Mouse (Mus musculus): ENCODE results near the gene Tmem259. TPM values are rescaled to one million over a fixed set of nuclear protein-coding genes. Genes with fewer than 3 reads are reported as not detected.

Gene Tmem259
- polyA plus RNA-seq, 1 experiment from 2014 or later = 16.1 TPM

Other genes starting within 250 kb of the Tmem259 start
- 23.5 and 26.8 TPM in 2 replicates for gene Polrmt, start 237.7 kb downstream of the Tmem259 start, polyA plus RNA-seq (2014; fragmentation: Nextera tagmentation; extraction: Ambion mirVana)
- 0.18 and 0.48 TPM in 2 replicates for gene Fgf22, start 229.3 kb downstream of the Tmem259 start, polyA plus RNA-seq (2014; fragmentation: Nextera tagmentation; extraction: Ambion mirVana)
- 79.4 and 80.5 TPM in 2 replicates for gene Rnf126, start 217.4 kb downstream of the Tmem259 start, polyA plus RNA-seq (2014; fragmentation: Nextera tagmentation; extraction: Ambion mirVana)
- gene Fstl3, start 207.1 kb downstream of the Tmem259 start, polyA plus RNA-seq (2014; fragmentation: Nextera tagmentation; extraction: Ambion mirVana) = 1.5 TPM in 2 replicates
- gene Prss57, start 193.4 kb downstream of the Tmem259 start, polyA plus RNA-seq (2014; fragmentation: Nextera tagmentation; extraction: Ambion mirVana) = 0.13 TPM in 1 of 2 replicates, not detected in the other
- 129 and 132 TPM in 2 replicates for gene Palm, start 190.8 kb downstream of the Tmem259 start, polyA plus RNA-seq (2014; fragmentation: Nextera tagmentation; extraction: Ambion mirVana)
- 0.59 and 0.69 TPM in 2 replicates for gene Misp, start 163.3 kb downstream of the Tmem259 start, polyA plus RNA-seq (2014; fragmentation: Nextera tagmentation; extraction: Ambion mirVana)
- 141 and 152 TPM in 2 replicates for gene Ptbp1, start 129.9 kb downstream of the Tmem259 start, polyA plus RNA-seq (2014; fragmentation: Nextera tagmentation; extraction: Ambion mirVana)
- 9.4 and 10.5 TPM in 2 replicates for gene Prtn3, start 109.9 kb downstream of the Tmem259 start, polyA plus RNA-seq (2014; fragmentation: Nextera tagmentation; extraction: Ambion mirVana)
- gene Plppr3, start 109.7 kb downstream of the Tmem259 start, polyA plus RNA-seq (2014; fragmentation: Nextera tagmentation; extraction: Ambion mirVana) = 129 and 150 TPM in 2 replicates
- 0.67 TPM in 1 of 2 replicates, not detected in the other for gene Elane, start 98.1 kb downstream of the Tmem259 start, polyA plus RNA-seq (2014; fragmentation: Nextera tagmentation; extraction: Ambion mirVana)
- gene Cfd, start 93.5 kb downstream of the Tmem259 start, polyA plus RNA-seq (2014; fragmentation: Nextera tagmentation; extraction: Ambion mirVana) = not detected in 2 replicates
- gene Med16, start 75.4 kb downstream of the Tmem259 start, polyA plus RNA-seq (2014; fragmentation: Nextera tagmentation; extraction: Ambion mirVana) = 33.7 and 41.8 TPM in 2 replicates
- 23.6 and 25.3 TPM in 2 replicates for gene Gm26602, start 73.5 kb downstream of the Tmem259 start, polyA plus RNA-seq (2014; fragmentation: Nextera tagmentation; extraction: Ambion mirVana)
- 0.26 and 0.36 TPM in 2 replicates for gene Kiss1r, start 67.4 kb downstream of the Tmem259 start, polyA plus RNA-seq (2014; fragmentation: Nextera tagmentation; extraction: Ambion mirVana)
- 131 and 139 TPM in 2 replicates for gene R3hdm4, start 63.1 kb downstream of the Tmem259 start, polyA plus RNA-seq (2014; fragmentation: Nextera tagmentation; extraction: Ambion mirVana)
- 4.9 and 9.0 TPM in 2 replicates for gene Arid3a, start 57.3 kb downstream of the Tmem259 start, polyA plus RNA-seq (2014; fragmentation: Nextera tagmentation; extraction: Ambion mirVana)
- 94.7 and 102 TPM in 2 replicates for gene Wdr18, start 24.2 kb downstream of the Tmem259 start, polyA plus RNA-seq (2014; fragmentation: Nextera tagmentation; extraction: Ambion mirVana)
- gene Grin3b, start 13.6 kb downstream of the Tmem259 start, polyA plus RNA-seq (2014; fragmentation: Nextera tagmentation; extraction: Ambion mirVana) = 0.29 and 0.49 TPM in 2 replicates
- gene Cnn2, start 4.3 kb upstream of the Tmem259 start, polyA plus RNA-seq (2014; fragmentation: Nextera tagmentation; extraction: Ambion mirVana) = 180 and 221 TPM in 2 replicates
- 2.6 TPM in 2 replicates for gene Abca7, start 12.2 kb upstream of the Tmem259 start, polyA plus RNA-seq (2014; fragmentation: Nextera tagmentation; extraction: Ambion mirVana)
- 4.1 and 4.3 TPM in 2 replicates for gene Arhgap45, start 32.3 kb upstream of the Tmem259 start, polyA plus RNA-seq (2014; fragmentation: Nextera tagmentation; extraction: Ambion mirVana)
- gene Polr2e, start 55.5 kb upstream of the Tmem259 start, polyA plus RNA-seq (2014; fragmentation: Nextera tagmentation; extraction: Ambion mirVana) = 215 and 222 TPM in 2 replicates
- 543 and 552 TPM in 2 replicates for gene Gpx4, start 62.8 kb upstream of the Tmem259 start, polyA plus RNA-seq (2014; fragmentation: Nextera tagmentation; extraction: Ambion mirVana)
- gene Sbno2, start 121.2 kb upstream of the Tmem259 start, polyA plus RNA-seq (2014; fragmentation: Nextera tagmentation; extraction: Ambion mirVana) = 8.0 and 9.5 TPM in 2 replicates
- 21.3 and 26.8 TPM in 2 replicates for gene Stk11, start 131.5 kb upstream of the Tmem259 start, polyA plus RNA-seq (2014; fragmentation: Nextera tagmentation; extraction: Ambion mirVana)
- 364 and 371 TPM in 2 replicates for gene Atp5d, start 154.3 kb upstream of the Tmem259 start, polyA plus RNA-seq (2014; fragmentation: Nextera tagmentation; extraction: Ambion mirVana)
- 15.1 and 16.7 TPM in 2 replicates for gene Cbarp, start 156.5 kb upstream of the Tmem259 start, polyA plus RNA-seq (2014; fragmentation: Nextera tagmentation; extraction: Ambion mirVana)
- gene Midn, start 163.9 kb upstream of the Tmem259 start, polyA plus RNA-seq (2014; fragmentation: Nextera tagmentation; extraction: Ambion mirVana) = 66.7 and 67.1 TPM in 2 replicates
- 83.4 and 90.4 TPM in 2 replicates for gene Cirbp, start 181.7 kb upstream of the Tmem259 start, polyA plus RNA-seq (2014; fragmentation: Nextera tagmentation; extraction: Ambion mirVana)
- 7.6 and 9.4 TPM in 2 replicates for gene 1600002K03Rik, start 188.6 kb upstream of the Tmem259 start, polyA plus RNA-seq (2014; fragmentation: Nextera tagmentation; extraction: Ambion mirVana)
- 24.8 and 34.2 TPM in 2 replicates for gene Efna2, start 195.2 kb upstream of the Tmem259 start, polyA plus RNA-seq (2014; fragmentation: Nextera tagmentation; extraction: Ambion mirVana)
- gene Mum1, start 242.1 kb upstream of the Tmem259 start, polyA plus RNA-seq (2014; fragmentation: Nextera tagmentation; extraction: Ambion mirVana) = 49.4 and 57.3 TPM in 2 replicates